Mouse (Mus musculus) skeletal muscle tissue, adult 2 months (tissue): ENCODE measurements at regions not wholly inside any gene's neighbourhood (a gene's known extent, or its start where the extent isn't known, plus 50 kb on each side); places are given as distances from the start of the nearest gene placed in this dataset.

Source experiments
- DNase-seq: peaks from one replicate; pipeline ENCODE4 v3.0.0-alpha.2; 2012; ENCODE audit warnings: low read depth, low spot score

DNA sequence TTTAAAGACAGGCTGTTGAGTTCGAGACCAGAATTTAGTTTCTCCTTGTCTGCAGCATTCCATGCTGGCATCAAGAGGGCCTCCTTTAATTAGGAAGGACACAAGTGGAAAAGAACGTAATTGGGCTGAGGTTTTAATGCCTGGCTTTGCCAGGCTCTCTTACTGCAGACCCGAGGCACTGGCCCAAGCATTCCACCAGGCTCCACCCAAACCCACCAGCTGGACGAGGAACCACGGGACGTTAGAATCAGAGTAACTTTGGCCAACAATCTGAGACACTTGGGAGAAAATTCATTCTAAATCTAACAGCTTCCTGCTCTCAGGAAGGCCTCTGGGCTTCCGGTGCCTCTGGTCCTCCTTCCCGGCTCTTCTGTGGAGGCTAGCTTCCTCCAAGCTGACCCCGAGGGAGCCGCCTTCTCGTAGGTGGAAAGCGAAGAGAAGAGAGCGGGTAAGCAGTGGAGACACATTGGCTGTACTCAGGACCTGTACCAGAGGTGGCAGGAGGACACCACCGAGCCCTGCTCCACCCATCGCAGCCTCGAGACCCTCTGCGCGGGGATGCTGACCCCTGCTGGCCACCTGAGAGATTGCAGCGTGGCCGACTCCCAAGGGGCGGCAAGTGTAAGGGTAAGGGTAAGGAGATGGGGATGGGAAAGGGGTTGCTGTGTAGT, 105.5 kb downstream of the Tmem17 start:
- peak; percentile 73 for DNase-seq

DNA sequence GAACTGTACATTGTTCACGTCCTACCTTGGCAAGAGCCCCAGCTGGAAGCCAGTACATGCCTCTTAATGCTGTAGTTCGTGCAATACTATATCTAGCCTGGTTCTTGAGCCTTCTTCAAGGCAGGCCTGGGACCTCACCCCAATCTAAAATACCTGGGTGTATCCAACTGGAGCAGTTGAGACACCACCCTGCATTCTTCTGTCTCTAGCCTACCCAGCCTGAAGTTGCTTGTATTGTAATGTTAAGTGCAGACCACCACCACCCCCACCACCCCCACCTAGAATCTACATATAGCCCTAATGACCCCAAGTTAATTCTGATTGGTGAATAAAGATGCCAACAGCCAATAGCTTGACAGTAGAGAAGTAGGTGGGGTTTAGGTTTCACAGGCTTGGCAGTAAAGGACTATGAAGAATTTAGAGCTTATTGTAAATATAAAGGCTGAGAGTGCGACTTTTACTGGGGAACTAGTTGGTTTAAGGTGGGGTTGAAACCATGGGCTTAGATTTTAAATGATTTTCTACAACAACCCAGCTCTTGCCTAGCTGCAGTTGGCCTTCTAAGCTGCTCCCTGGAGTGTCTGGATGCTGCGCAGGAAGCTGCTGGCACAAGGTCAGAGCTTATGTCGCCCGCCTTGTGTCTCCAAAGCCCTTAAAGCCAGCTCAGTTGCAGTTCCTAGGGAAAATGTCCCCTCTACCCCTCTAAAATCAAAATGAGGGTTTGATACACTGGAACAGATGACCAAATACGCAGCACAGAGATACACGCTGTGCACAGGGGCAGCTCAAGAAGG, 109.2 kb downstream of the Tmem17 start:
- no peak for DNase-seq

DNA sequence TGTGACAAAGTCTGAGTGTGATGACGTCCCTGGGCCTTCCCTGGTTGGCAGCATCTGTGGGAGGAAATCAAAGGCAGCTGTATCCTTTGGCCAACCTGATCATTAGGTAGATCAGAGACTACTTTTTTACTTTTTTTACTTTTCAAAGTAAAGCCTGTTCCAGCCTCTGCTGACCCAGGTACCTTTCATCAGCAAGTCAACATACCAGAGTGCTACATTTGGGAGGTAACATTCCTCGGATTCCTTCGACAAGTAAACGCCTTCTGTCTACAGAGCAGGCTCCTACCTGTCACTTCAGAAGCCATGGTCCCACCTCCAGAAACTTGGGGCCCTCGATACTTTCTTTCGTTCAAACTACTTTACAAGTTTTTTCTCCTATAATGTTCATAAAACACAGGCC, 110.0 kb downstream of the Tmem17 start:
- DNase-seq = no peak

DNA sequence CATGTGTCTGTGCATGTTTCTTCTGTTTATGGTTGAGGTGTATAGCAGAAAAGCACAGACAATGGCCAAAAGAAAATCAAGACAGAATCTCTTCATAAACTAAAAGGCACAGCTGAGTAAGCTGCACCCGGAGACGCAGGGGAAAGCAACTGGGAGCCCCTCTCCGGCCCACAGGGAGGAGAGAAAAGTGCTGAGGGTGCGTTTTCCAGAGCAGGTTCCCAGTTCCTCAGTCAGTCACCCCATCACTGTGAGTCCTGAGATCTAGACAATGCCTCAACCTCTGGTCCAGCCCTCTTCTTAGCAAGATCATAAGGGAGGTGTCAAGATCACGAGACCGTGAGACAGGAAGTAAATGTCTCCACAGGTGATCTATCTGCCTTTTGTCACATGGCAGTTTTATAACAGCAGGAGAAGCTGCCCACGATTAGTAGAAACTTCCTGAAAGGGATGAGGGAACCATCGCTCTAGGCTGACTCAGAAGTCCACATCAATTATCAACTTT, 110.7 kb downstream of the Tmem17 start:
- DNase-seq = no peak

DNA sequence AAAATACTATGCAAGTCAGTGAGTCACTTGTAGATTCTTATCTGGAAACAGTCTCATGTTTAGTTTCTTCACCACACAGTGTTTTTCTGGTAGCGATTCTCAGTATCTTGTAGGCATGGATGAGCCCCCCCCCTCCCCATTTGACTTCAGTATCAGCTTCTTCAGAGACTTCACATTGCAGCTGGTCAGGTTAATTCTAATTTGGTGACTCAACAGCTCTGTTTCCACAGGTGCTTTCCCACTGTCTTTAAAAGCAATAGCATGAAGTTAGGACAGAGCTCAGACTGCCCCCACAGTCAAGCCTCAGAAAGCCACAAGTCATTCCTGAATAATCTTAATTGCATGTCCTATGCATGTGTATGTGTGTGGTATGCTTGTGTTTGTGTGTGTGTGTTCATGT, 114.5 kb downstream of the Tmem17 start:
- no peak for DNase-seq

DNA sequence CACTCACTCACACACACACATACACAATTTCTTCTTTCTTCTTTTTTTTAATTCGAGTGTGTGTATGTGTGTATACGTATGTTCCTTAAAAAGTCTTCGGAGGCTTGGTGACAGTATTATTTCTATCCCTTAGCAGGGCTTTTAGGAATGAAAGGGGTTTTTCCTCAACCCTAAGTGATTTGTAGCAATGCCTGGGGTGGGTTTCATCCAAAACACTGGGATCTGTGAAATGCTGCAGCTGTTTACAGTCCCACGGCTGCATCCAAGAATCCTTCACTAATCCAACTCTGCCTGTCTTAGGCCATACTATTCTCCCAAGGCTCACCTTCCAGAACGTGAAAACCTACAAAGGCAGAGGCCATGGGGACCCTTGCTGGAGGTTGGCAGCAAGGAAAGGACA, 116.6 kb downstream of the Tmem17 start:
- DNase-seq = no peak

DNA sequence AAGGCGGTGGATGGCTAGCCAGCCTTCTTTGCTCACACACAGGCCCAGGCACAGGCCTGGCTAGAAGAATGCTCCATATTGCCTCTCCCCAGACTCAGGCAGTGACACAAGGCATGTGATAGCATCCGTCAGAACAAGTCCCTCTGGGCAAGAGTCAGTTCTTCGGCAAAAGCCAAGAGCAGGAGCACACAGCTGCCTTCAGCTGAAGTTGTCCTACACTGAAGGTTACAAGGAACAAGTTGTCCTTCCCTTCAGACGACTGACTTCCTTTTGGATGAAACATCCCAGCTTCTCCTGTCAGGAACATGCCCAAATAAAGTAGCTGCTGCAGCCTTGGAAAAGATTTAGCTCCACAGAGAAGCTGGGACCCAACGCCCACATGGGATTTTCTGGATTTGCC, 117.1 kb downstream of the Tmem17 start:
- DNase-seq = peak; percentile 74

DNA sequence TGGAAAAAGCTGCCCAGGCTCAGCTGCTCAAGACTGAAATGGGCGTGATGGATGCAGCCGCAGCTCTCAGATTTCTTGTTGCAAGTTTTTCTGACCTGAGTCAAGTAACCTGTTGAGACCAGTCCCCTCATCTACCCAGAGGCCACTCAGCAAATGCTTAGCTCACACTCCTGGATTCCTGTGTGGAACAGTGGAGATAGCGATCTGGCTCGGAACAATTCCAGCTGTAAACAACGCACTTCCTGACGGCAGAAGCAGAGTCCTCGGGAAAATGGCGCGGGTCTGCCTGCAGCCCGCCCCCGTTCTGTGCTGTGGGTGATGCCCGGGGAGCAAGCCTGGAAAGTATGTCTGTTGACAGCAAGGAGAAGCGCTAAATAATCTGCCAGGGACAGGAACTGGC, 117.7 kb downstream of the Tmem17 start:
- peak; percentile 45 for DNase-seq

DNA sequence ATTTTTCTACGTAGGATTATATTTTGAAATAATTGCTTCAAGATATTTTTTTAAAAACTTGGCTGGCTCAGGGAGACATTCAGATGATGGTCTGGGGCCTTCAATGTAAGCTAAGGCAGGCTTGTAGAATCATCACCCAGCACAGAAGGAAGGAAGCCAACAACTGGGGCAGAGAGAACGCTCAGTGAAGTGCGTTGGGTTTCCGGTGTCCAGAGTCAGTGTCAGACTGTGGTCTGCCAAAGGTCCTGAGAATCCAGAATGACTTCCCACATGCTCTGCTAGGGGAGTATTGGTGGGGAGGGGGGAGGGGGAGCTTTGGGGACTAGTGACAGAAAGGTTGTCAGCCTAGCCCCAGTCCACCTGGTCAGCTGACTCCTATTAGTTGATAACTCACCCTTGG, 118.1 kb downstream of the Tmem17 start:
- DNase-seq = peak; percentile 33

DNA sequence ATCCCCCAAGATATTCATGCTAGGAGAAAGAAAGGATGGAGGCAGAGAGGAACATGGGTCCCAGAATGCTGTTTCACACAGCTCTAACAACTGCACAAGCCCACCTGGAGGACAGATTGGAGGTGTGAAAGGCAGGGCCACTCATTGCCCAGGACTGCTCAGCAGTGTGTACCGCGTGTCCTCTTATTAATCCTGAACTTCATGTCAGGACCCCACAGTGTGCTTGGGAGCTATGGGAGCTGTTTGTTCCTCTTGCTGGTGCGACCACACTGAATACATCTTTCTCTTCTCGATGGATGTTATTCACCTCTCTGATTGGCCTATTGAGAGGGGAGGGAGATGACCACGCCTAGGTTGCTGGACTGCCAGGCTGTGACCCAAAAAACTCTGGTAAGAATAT, 119.1 kb downstream of the Tmem17 start:
- no peak for DNase-seq

DNA sequence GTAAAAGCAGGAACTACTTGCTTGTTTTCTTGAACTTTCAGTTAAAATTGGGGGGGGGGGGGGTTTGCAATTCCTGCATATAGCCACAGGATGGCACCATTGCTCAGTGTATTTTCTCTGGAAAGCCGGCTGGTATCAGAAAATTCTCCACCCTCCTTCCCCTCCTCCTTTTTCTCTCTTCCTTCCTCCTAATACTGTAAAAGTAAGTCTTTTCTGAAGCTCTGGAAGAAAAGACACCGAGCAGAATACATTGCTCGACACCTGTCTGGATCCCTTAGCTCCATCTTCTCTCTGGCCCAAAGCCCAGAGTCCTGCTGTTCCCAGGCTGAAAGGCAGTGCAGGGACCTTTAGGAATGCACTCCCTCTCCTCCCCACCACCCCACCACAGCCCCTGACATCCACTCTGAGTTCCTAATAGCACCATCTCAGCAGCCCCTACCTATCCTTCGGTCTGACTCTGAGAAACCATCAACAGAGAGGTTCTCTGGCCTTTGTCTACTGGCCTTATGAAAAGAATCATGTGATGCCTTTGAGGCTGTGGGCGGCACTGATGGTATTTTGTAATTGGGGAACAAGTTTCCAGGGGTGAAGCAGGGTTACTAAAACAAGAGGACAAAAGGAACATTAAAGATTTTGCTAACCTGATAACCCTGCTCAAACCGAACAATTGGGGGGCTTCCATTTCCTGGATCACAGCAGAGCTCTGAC, 119.9 kb downstream of the Tmem17 start:
- DNase-seq = peak; percentile 38

DNA sequence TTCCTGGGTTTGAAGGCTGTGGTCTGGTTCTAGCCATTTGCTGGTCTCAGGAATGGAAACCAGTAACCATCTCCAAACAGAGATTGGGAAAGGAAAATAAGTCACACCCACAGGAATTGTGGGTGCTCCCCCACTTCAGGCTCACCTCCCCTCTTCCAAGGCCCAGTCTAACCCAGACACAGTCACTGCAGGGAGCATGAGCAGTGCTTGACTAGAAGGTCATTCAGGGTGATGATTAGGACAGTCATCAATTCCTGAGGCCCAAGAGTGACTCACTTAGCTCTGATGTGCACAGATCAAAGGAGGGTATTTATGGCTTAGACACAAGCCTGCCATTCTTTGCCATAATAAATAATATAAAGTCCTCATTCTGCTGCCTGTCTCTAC, 120.4 kb downstream of the Tmem17 start:
- no peak for DNase-seq

DNA sequence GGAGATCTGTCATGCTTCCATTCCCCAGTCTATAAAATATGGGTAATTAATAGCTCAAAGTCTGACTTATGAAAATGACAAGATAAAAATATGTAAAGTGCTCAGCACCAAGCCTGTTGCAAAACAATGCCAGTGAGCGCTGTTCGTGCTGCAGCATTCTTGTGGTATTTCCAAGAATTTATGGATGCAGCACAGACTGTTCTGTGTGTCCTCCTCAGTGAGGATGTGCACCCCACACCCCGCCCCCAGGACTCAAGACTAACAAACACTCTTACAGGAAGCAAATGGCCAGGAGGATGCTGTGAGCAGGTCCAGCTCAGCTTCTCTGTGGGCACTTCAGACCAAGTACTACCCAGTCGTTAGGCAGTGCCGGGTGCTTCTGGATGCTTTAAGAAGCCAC, 121.1 kb downstream of the Tmem17 start:
- no peak for DNase-seq

DNA sequence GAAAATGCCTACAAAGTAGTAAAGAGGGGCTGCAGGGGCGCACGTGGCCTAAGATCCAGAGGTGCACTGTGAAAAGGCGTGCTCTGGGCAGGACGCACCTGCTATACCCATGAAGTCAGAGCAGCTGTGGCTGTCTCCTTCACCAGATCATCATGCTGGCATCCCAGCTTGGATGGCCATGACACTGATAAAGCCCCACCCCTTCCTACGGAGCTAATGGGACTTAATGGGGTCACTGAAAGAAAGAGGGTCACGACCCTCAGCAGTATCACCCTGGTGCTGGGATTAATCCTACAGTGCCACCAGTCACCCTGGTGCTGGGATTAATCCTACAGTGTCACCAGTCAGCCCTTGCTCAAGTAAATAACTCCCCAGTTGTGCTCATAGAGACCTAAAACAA, 122.1 kb downstream of the Tmem17 start:
- no peak for DNase-seq

DNA sequence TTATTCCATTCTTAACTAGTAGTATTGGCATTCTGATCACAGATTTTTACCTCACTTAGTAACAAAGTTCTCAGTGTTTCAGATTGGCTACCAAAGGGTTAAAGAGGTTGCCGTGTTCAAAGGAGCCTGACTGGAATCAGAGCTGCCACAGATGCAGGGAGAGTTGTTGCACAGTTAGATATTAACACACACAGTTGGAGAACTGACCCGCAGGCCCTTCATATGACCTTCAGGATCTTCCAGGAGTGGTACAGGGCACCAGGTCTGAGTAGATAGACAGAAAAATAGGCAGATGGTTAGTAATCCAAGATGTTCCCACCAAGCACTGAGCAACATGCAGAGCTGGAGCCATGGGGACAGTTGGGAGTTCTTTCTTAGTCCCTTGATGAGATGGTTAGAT, 123.1 kb downstream of the Tmem17 start:
- DNase-seq = no peak

DNA sequence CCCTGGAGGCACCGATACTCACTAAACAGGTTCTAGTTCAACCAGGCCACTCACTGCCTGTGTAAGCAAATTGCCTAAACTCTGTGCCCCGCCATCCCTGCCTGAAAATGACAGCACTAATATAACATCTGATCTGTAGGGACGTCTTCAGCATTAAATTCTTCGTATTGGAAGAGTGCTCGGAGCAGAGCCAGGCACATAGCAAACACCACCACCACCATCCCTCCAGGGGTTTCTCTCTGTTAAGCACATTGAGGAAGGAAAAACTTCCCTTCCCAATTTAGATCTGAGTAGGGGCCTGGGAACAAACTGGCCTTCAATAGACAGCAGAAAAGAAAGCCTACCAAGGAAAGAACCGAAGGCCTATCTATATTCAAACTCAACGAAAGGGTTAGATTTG, 124.4 kb downstream of the Tmem17 start:
- no peak for DNase-seq

DNA sequence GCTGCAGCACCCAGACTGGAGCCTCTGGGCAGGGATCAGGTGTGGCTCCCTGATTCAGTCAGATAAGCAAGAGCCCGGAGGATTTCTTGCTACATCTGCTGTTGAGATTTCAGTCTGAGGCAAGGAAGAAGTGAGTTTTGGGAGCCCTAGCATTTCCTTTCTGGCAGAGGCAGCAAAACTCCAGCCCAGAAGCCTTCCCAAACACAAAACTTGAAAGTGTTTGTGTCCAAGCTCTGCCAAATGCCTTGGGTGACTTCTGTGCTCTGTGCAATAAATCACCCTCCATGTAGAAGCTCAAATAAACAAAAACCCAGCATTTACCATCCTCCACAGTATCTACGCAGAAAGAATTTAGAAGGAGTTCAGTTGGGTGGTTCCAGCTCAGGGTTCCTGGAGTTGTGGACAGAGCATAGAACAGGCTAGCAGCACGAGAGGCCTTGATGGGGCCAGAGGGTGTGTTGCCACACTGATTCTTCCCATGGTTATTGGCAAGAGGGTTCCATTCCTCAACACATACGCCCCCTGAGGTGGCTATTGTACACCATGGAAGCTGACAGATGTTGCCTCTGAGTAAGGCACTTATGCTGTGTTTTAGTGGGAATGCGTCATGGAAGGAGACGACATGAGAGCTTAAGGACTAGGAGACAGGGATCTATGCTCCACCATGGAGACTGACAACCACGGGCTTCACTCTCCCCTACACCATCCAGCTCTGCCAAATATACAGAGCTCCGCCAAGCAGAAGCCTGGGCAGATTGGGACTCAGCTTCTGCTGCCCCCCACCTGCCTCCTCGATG, 125.1 kb downstream of the Tmem17 start:
- peak; percentile 55 for DNase-seq

DNA sequence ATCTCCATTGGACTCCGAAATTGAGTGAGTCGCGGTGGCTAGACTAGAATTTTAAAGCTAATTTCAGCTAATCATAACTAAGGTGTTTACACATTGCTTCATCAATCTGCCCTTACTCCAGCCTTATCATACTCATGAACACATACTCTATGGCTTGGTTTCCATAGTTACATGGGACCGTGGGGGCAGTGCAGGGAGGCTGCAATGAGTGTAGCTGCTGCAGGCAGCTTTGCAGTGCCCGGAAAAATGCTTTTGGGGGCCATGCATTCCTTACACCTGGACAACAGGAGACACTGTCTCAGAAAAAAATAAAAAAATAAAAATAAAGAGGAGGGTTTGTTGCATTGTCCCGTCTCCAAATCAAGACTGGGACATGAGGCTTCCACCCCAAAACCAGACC, 126.3 kb downstream of the Tmem17 start:
- DNase-seq = no peak

DNA sequence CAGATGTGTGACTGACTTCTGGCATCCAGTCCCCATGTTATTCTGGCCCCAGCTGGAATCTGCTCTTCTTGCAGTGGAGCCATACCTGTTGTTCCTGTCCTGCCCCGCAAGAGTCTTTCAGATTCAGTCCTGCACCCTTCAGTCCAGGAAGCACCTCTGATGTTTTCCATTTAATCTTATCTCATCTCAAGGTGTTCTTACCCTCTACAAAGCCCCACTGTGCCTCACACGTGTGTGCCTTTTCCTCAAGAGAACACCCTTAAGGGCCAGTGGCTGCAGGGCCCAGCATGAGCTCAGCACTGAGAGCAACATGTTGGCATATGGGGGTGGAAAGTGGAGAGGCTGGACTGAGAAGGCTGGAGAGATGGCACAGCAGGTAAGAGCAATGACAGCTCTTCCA, 126.8 kb downstream of the Tmem17 start:
- no peak for DNase-seq

DNA sequence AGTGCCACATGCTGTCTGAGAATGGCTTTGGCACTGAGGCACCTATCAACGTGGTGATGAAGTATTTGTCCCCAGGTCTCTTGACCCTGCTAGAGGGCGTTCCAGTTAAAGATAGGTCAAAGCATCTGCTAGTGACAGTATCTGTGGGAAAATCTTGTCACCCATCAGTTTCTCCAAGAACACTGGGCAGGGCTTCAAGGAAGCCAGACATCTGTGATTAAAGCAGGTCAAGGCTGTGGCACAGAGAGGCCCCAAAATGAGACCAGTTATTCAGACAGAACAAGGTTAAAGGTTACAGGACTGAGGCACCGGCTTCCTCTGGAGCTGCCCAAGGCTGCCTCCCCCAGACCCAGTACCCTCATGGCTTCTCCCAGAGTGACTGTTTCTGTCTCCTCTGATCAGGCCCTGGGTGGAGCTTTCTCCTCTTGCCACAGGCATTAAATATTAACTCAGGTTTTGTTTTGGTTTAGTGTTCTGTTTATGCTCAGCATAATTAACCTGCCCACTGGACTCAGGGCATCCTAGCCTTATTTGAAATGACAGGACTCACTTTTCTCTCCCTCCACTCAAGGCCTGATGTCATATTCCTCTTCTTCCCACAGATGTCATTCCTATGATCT, 128.6 kb downstream of the Tmem17 start:
- DNase-seq = no peak

DNA sequence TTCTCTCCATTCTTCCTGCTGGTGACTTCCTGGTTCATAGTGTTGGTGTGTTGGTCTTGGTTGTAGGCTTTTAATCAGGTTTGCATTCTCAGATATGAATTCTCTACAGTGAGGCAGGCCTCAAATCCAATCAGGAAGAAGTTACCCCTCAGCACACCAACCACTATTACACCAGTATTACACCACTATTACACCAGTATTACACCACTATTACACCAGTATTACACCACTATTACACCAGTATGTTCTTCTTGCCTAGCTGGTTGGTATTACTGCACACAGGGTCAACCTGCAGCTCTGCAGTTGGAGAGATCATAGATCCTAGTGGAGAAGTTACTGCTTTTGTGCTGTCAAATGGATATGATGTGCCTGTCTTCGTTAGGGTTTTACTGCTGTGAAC, 129.6 kb downstream of the Tmem17 start:
- no peak for DNase-seq
